Mouse (Mus musculus) testis, adult 2 months (tissue): ENCODE measurements around the gene Col3a1.

Experiments
- CTCF ChIP-seq: fragments of 200-500 bp; IDR thresholded peaks from 2 replicates; pipeline ENCODE4 v1.5.1; 2012; ENCODE audit warnings: low read depth, mild to moderate bottlenecking, inconsistent platforms, low read length, moderate library complexity; ENCODE audit not compliant: control insufficient read depth, insufficient read depth, insufficient replicate concordance
- POLR2A ChIP-seq: fragments of 200-500 bp; IDR thresholded peaks from 2 replicates; pipeline ENCODE4 v1.6.1; 2012; ENCODE audit warnings: low read depth, mild to moderate bottlenecking, inconsistent platforms, low read length, moderate library complexity; ENCODE audit not compliant: control insufficient read depth

- TF ChIP-seq POLR2A: no peak
- TF ChIP-seq CTCF: no peak
Measured at GRCm38 (mm10) chr1:45381866-45382265, 70.5 kb downstream of the Col3a1 start.
